Mouse (Mus musculus) liver, embryonic 13.5 days (tissue): Measurements from ENCODE around the gene Nlrx1. TPM values are rescaled to one million over a fixed set of nuclear protein-coding genes. Genes with fewer than 3 reads are reported as not detected.
"Not testable (repeated sequence)": the region's sequence is repeated elsewhere in the genome, so short reads cannot be mapped to it uniquely, and the experiment has no call there.

ENCODE experiments used
- ATAC-seq: fragments of 200-750 bp; cut with Nextera tagmentation; 2 replicates; pipeline ENCODE4 v1.8.0; 2017; ENCODE audit warnings: low read depth, mild to moderate bottlenecking, moderate number of reproducible peaks, moderate library complexity
- DNase-seq: peaks from one replicate; pipeline ENCODE4 v3.0.0; 2022
- H3K27ac ChIP-seq: fragments of 300-500 bp; sonication (generic); 2 replicates; pipeline ENCODE4 v1.5.1; 2015; ENCODE audit warnings: moderate library complexity, mild to moderate bottlenecking, inconsistent platforms
- H3K27me3 ChIP-seq: fragments of 300-500 bp; sonication (generic); 2 replicates; pipeline ENCODE4 v1.6.1; 2015; ENCODE audit warnings: mild to moderate bottlenecking, inconsistent platforms
- H3K36me3 ChIP-seq: fragments of 300-500 bp; sonication (generic); 2 replicates; pipeline ENCODE4 v1.6.1; 2015; ENCODE audit warnings: mild to moderate bottlenecking, inconsistent platforms
- H3K4me1 ChIP-seq: fragments of 300-500 bp; sonication (generic); replicated peaks from 2 replicates; pipeline ENCODE4 v1.6.1; 2015; ENCODE audit warnings: inconsistent platforms
- H3K4me2 ChIP-seq: fragments of 300-500 bp; sonication (generic); 2 replicates; pipeline ENCODE4 v1.6.1; 2015; ENCODE audit warnings: inconsistent platforms, mild to moderate bottlenecking, moderate library complexity
- H3K4me3 ChIP-seq: fragments of 300-500 bp; sonication (generic); replicated peaks from 2 replicates; pipeline ENCODE4 v1.5.1; 2015; ENCODE audit warnings: mild to moderate bottlenecking, inconsistent platforms
- H3K9ac ChIP-seq: fragments of 300-500 bp; sonication (generic); 2 replicates; pipeline ENCODE4 v1.6.1; 2015; ENCODE audit warnings: mild to moderate bottlenecking, inconsistent platforms
- H3K9me3 ChIP-seq: fragments of 300-500 bp; sonication (generic); replicated peaks from 2 replicates; pipeline ENCODE4 v1.6.1; 2016; ENCODE audit warnings: inconsistent platforms
- WGBS: fragments of 180-500 bp; shearing (Covaris S2); methylation state at CpG from one replicate; pipeline ENCODE4 v1.1.7; 2015; ENCODE audit not compliant: insufficient replicate concordance; 5-methylcytosine and 5-hydroxymethylcytosine counted together
- polyA plus RNA-seq: library from polyadenylated mRNA; unstranded; fragments of >200 nt; fragmentation: Nextera tagmentation; extraction: Ambion mirVana; gene quantifications from 2 replicates; pipeline ENCODE4 v1.2.1, GENCODE M21; 2015

Gene Nlrx1
- polyA plus RNA-seq, 1 experiment from 2014 or later: 3.2 TPM

- not testable (repeated sequence) for DNase-seq, ATAC-seq, H3K9ac ChIP-seq, H3K4me2 ChIP-seq, H3K27me3 ChIP-seq, H3K9me3 ChIP-seq, H3K4me3 ChIP-seq
- Histone ChIP-seq H3K4me1 (peaks cover 30% of the 10 kb centered on the region), H3K27ac (peak overlapping the region; percentile 34; the same call in 1 of the 2 replicates), H3K36me3 (peaks cover 81% of the 10 kb centered on the region)
- WGBS: 89% methylated on average over 3 of the region's 3 CpGs
Measured at GRCm38 (mm10) chr9:44300001-44300400, 31.6 kb upstream of the Nlrx1 start.

GRCm38 (mm10) chr9:44292490-44292889 lies 24.1 kb upstream of the Nlrx1 start:
- Histone ChIP-seq H3K9ac (no peak overlapping the region), H3K4me3 (no peak overlapping the region), H3K9me3 (0 out of 2 replicates have a peak, but pooled peaks cover 3% of the 10 kb centered on the region), H3K4me1 (peaks cover 40% of the 10 kb centered on the region), H3K4me2 (no peak overlapping the region), H3K36me3 (peaks cover 74% of the 10 kb centered on the region), H3K27ac (peak overlapping the region; percentile 25; the same call in 1 of the 2 replicates), H3K27me3 (0 out of 2 replicates have a peak, but pooled peaks cover 3% of the 10 kb centered on the region)
- ATAC-seq (no peak), DNase-seq (no peak)
- WGBS: 57% methylated on average over 3 of the region's 3 CpGs

DNA sequence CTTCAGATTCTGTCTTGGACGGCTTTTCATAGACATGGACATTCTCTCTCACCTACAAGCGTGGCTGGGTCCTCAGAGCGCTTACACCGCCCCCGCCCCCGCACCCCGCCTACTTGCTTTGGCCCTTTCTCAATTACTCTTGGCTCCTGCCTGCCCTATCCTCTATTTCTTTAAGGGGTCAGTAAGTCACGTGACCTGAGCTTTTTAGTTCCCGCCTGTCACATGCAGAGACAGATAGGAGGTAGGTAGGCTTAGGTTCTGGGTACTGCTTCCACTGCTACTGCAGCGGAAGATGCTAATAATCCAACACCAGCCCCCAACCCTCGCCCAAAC lies 20.5 kb upstream of the Nlrx1 start:
- Histone ChIP-seq H3K9me3 (0 out of 2 replicates have a peak, but pooled peaks cover 3% of the 10 kb centered on the region), H3K27me3 (0 out of 2 replicates have a peak, but pooled peaks cover 8% of the 10 kb centered on the region), H3K27ac (peak overlapping the region; percentile 97), H3K4me2 (peak overlapping the region; percentile 88), H3K4me1 (peaks cover 71% of the 10 kb centered on the region), H3K36me3 (peaks cover 52% of the 10 kb centered on the region), H3K4me3 (peak overlapping the region; percentile 97), H3K9ac (peak overlapping the region; percentile 99)
- ATAC-seq: peak; percentile 37
- peak; percentile 33 for DNase-seq
- 9% methylated on average over 11 of the region's 11 CpGs for WGBS

DNA sequence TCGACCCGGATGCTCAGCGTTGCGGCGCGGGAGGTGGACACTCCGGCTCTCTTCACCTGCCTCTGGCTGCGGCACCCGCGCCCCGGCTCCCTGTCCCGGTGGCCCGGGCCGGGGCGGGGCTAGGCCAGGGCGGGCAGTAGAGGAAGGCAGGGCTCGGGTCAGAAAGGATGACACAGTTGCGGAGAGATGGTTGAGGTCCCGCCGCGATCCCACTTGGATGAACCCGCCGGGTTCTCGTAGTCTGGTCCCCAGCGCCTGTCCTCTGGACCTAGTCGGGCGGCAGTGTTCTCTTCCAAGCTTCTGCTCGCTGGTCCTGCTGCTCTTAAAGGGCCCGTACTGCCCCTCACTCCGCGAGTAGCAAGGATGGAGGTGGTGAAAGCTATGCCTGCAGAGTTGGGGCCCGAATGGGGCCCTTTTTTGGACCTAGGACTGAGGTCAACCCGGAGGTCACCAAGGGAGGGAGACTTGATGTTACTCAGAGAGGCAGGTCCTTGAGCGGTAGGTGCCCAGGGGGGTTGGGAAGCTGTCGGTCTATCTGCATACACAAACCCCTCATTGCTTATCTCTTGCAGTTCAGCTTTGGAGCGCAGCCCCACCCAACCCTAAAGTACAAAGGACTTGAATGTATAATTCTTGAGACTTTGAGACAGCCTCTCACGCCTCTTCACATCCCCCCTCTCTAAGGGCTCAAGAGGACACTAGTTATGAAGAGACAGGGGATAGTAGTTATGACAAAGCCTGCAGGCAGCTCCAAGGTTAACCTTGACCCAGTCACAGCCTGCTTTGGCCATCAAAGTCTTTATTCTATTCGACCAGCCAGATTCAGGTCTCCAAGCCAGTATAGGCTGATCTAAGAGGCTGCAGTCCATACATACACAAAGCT lies 19.9 kb upstream of the Nlrx1 start, which contains the start of gene Abcg4:
Gene Abcg4 (minus strand): TSS at position 540 of the 883 bp plus-strand sequence.
- H3K27ac ChIP-seq: peak within 1 kb of the TSS; percentile 97
- 1% methylated on average over 38 of the region's 38 CpGs for WGBS
- peak within 1 kb of the TSS; percentile 88 for H3K4me2 ChIP-seq
- 0 out of 2 replicates have a peak, but pooled peaks cover 8% of the 10 kb centered on the region for H3K27me3 ChIP-seq
- peak within 1 kb of the TSS; percentile 97 for H3K4me3 ChIP-seq
- ATAC-seq (peak; percentile 85), DNase-seq (peak; percentile 81)
- H3K9me3 ChIP-seq: 0 out of 2 replicates have a peak, but pooled peaks cover 3% of the 10 kb centered on the region
- H3K4me1 ChIP-seq: peaks cover 77% of the 10 kb centered on the region
- peaks cover 52% of the 10 kb centered on the region for H3K36me3 ChIP-seq
- peak within 1 kb of the TSS; percentile 99 for H3K9ac ChIP-seq

- DNase-seq (peak; percentile 48), ATAC-seq (peak; percentile 37)
- Histone ChIP-seq H3K4me3 (peak overlapping the region; percentile 97), H3K36me3 (peaks cover 49% of the 10 kb centered on the region), H3K27ac (peak overlapping the region; percentile 97), H3K27me3 (0 out of 2 replicates have a peak, but pooled peaks cover 8% of the 10 kb centered on the region), H3K9ac (peak overlapping the region; percentile 99), H3K4me2 (peak overlapping the region; percentile 88), H3K9me3 (0 out of 2 replicates have a peak, but pooled peaks cover 3% of the 10 kb centered on the region), H3K4me1 (peaks cover 77% of the 10 kb centered on the region)
- WGBS: 2% methylated on average over 47 of the region's 47 CpGs
Measured at GRCm38 (mm10) chr9:44287401-44288075, 19.1 kb upstream of the Nlrx1 start.

DNA sequence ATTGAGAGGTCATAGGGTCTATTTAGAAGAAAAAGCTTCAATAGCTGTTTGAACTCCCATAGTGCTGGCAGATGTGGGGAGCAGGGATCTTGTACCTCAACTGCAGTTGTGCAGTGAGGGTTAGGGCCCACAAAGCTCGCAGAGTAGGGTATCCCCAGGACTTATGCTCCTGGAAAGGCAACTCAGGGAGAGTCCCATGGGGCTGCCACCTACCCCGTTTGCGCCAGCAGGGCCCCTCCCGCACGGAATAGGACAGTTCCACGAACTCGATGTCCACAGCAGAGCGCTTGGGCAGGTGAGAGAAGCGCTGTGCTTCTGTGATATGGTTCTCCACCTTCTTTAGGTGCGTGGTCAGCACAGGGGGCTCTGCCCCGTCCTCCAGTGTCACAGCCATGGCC lies 18.6 kb upstream of the Nlrx1 start:
- DNase-seq: peak; percentile 29
- peak overlapping the region; percentile 97 for H3K27ac ChIP-seq
- 0 out of 2 replicates have a peak, but pooled peaks cover 8% of the 10 kb centered on the region for H3K27me3 ChIP-seq
- 0 out of 2 replicates have a peak, but pooled peaks have one; percentile 8 for ATAC-seq
- 0 out of 2 replicates have a peak, but pooled peaks cover 3% of the 10 kb centered on the region for H3K9me3 ChIP-seq
- peaks cover 73% of the 10 kb centered on the region for H3K4me1 ChIP-seq
- WGBS: 6% methylated on average over 11 of the region's 11 CpGs
- peak overlapping the region; percentile 99 for H3K9ac ChIP-seq
- H3K4me3 ChIP-seq: peak overlapping the region; percentile 97
- H3K36me3 ChIP-seq: peaks cover 49% of the 10 kb centered on the region
- peak overlapping the region; percentile 88 for H3K4me2 ChIP-seq

GRCm38 (mm10) chr9:44286256-44286850 lies 18.0 kb upstream of the Nlrx1 start:
- 0 out of 2 replicates have a peak, but pooled peaks cover 8% of the 10 kb centered on the region for H3K27me3 ChIP-seq
- WGBS: 4% methylated on average over 6 of the region's 6 CpGs
- peaks cover 73% of the 10 kb centered on the region for H3K4me1 ChIP-seq
- H3K9me3 ChIP-seq: 0 out of 2 replicates have a peak, but pooled peaks cover 3% of the 10 kb centered on the region
- peak overlapping the region; percentile 88 for H3K4me2 ChIP-seq
- DNase-seq (peak; percentile 68), ATAC-seq (peak; percentile 62)
- H3K4me3 ChIP-seq: peak overlapping the region; percentile 97
- peak overlapping the region; percentile 99 for H3K9ac ChIP-seq
- H3K27ac ChIP-seq: peak overlapping the region; percentile 97
- H3K36me3 ChIP-seq: peaks cover 49% of the 10 kb centered on the region

DNA sequence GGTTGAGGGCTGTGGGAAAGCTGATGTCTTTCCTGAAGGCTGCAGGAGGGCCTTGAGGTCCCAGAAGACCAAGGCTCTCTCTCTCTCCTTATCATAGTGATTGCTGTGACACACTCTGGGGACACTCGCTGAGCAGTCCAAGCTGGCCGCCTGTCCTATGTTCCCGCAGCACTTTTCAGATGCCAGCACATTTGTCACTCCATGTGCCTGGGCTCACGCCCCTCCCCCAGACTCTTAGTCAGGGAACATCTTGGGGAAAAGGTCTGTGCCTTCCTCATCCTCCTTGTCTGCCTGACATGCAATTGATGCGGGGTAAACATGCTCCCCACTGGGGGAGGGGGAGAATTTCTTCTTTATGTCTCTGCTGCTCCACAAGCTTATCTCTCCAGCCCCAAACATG lies 14.8 kb upstream of the Nlrx1 start:
- ATAC-seq (no peak), DNase-seq (no peak)
- Histone ChIP-seq H3K4me3 (no peak overlapping the region), H3K27ac (no peak overlapping the region), H3K27me3 (0 out of 2 replicates have a peak, but pooled peaks cover 8% of the 10 kb centered on the region), H3K9me3 (no peaks in the 10 kb centered on the region), H3K4me2 (no peak overlapping the region), H3K36me3 (peaks cover 67% of the 10 kb centered on the region), H3K9ac (no peak overlapping the region), H3K4me1 (peaks cover 71% of the 10 kb centered on the region)
- WGBS: 62% methylated on average over 5 of the region's 5 CpGs

DNA sequence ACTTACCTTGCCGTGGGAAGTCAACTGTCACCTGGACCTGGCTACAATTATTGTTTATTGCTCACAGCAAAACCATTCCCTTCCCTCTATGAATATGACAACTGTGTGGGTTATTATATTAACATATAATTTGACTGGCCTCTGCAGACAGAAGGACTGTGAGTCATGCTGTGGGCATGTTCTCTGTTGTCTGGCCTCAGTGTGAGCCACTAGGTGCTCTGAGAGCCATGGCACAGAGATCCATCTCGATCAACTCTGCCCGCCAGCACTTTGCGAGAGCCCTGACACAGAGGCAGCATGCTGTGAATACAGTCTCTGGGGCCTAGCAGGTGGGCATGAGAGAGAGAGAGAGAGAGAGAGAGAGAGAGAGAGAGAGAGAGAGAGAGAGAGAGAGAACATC lies 1.6 kb upstream of the Nlrx1 start:
- H3K4me2 ChIP-seq: no peak overlapping the region
- WGBS: 76% methylated on average over 4 of the region's 4 CpGs
- ATAC-seq (no peak), DNase-seq (no peak)
- H3K4me1 ChIP-seq: peaks cover 25% of the 10 kb centered on the region
- peaks cover 20% of the 10 kb centered on the region for H3K36me3 ChIP-seq
- peaks cover 4% of the 10 kb centered on the region; the same call in 1 of the 2 replicates for H3K9me3 ChIP-seq
- no peaks in the 10 kb centered on the region for H3K27me3 ChIP-seq
- no peak overlapping the region for H3K9ac ChIP-seq
- 0 out of 2 replicates have a peak overlapping the region, but pooled peaks have one; percentile 0 for H3K27ac ChIP-seq
- no peak overlapping the region for H3K4me3 ChIP-seq

- DNase-seq: no peak
- no peak overlapping the region for H3K4me3 ChIP-seq
- no peak overlapping the region for H3K9ac ChIP-seq
- no peak overlapping the region for H3K4me2 ChIP-seq
- H3K36me3 ChIP-seq: peaks cover 11% of the 10 kb centered on the region
- no peaks in the 10 kb centered on the region; the same call in 1 of the 2 replicates for H3K27me3 ChIP-seq
- peaks cover 4% of the 10 kb centered on the region; the same call in 1 of the 2 replicates for H3K9me3 ChIP-seq
- no peak for ATAC-seq
- WGBS: 69% methylated on average over 3 of the region's 3 CpGs
- H3K4me1 ChIP-seq: peaks cover 25% of the 10 kb centered on the region
- no peak overlapping the region; the same call in 1 of the 2 replicates for H3K27ac ChIP-seq
Measured at GRCm38 (mm10) chr9:44269077-44269476, 678 bp upstream of the Nlrx1 start.
